Mouse (Mus musculus) stomach, embryonic 15.5 days (tissue): ENCODE data around the gene Smg6. TPM values are rescaled to one million over a fixed set of nuclear protein-coding genes. Genes with fewer than 3 reads are reported as not detected.

Source experiments
- ATAC-seq: fragments of 200-750 bp; cut with Nextera tagmentation; 2 replicates; pipeline ENCODE4 v1.8.0; 2017; ENCODE audit warnings: low read depth, moderate number of reproducible peaks, moderate TSS enrichment; ENCODE audit not compliant: insufficient read depth, low FRiP score
- H3K27ac ChIP-seq: fragments of 300-500 bp; sonication (generic); 2 replicates; pipeline ENCODE4 v1.5.1; 2015; ENCODE audit warnings: mild to moderate bottlenecking, inconsistent platforms
- H3K27me3 ChIP-seq: fragments of 300-500 bp; sonication (generic); replicated peaks from 2 replicates; pipeline ENCODE4 v1.6.1; 2015; ENCODE audit warnings: inconsistent platforms
- H3K36me3 ChIP-seq: fragments of 300-500 bp; sonication (generic); 2 replicates; pipeline ENCODE4 v1.6.1; 2015; ENCODE audit warnings: inconsistent platforms
- H3K4me1 ChIP-seq: fragments of 300-500 bp; sonication (generic); 2 replicates; pipeline ENCODE4 v1.6.1; 2015; ENCODE audit warnings: inconsistent platforms
- H3K4me2 ChIP-seq: fragments of 300-500 bp; sonication (generic); 2 replicates; pipeline ENCODE4 v1.6.1; 2015; ENCODE audit warnings: mild to moderate bottlenecking, inconsistent platforms
- H3K4me3 ChIP-seq: fragments of 300-500 bp; sonication (generic); replicated peaks from 2 replicates; pipeline ENCODE4 v1.5.1; 2015; ENCODE audit warnings: inconsistent platforms
- H3K9ac ChIP-seq: fragments of 300-500 bp; sonication (generic); 2 replicates; pipeline ENCODE4 v1.6.1; 2015; ENCODE audit warnings: inconsistent platforms
- H3K9me3 ChIP-seq: fragments of 300-500 bp; sonication (generic); 2 replicates; pipeline ENCODE4 v1.6.1; 2016; ENCODE audit warnings: inconsistent platforms
- WGBS: fragments of 180-500 bp; shearing (Covaris S2); methylation state at CpG from one replicate; pipeline ENCODE4 v1.1.7; 2015; 5-methylcytosine and 5-hydroxymethylcytosine counted together
- polyA plus RNA-seq: library from polyadenylated mRNA; unstranded; fragments of >200 nt; fragmentation: Nextera tagmentation; extraction: Ambion mirVana; gene quantifications from 2 replicates; pipeline ENCODE4 v1.2.1, GENCODE M21; 2015

Smg6 gene
- polyA plus RNA-seq, 1 experiment from 2014 or later: 14.4 TPM

GRCm38 (mm10) chr11:75051712-75052550 is 126.3 kb downstream of the Smg6 start:
- Histone ChIP-seq H3K9ac (no peak overlapping the region), H3K27me3 (no peaks in the 10 kb centered on the region), H3K4me2 (peak overlapping the region; percentile 21), H3K36me3 (no peaks in the 10 kb centered on the region), H3K4me1 (peaks cover 58% of the 10 kb centered on the region), H3K27ac (peak overlapping the region; percentile 93), H3K4me3 (no peak overlapping the region), H3K9me3 (no peaks in the 10 kb centered on the region)
- peak; percentile 68 for ATAC-seq
- 10% methylated on average over 13 of the region's 13 CpGs for WGBS

GRCm38 (mm10) chr11:75053020-75053419 is 127.4 kb downstream of the Smg6 start:
- 41% methylated on average over 2 of the region's 2 CpGs for WGBS
- Histone ChIP-seq H3K4me2 (no peak overlapping the region), H3K9me3 (no peaks in the 10 kb centered on the region), H3K36me3 (no peaks in the 10 kb centered on the region), H3K27me3 (no peaks in the 10 kb centered on the region), H3K4me1 (peaks cover 51% of the 10 kb centered on the region), H3K4me3 (no peak overlapping the region), H3K9ac (no peak overlapping the region), H3K27ac (peak overlapping the region; percentile 93)
- no peak for ATAC-seq

- H3K27ac ChIP-seq: peak overlapping the region; percentile 93
- H3K9ac ChIP-seq: no peak overlapping the region
- H3K27me3 ChIP-seq: no peaks in the 10 kb centered on the region
- peak overlapping the region; percentile 11; the same call in 1 of the 2 replicates for H3K4me2 ChIP-seq
- ATAC-seq: no peak
- H3K4me3 ChIP-seq: no peak overlapping the region
- H3K9me3 ChIP-seq: no peaks in the 10 kb centered on the region
- H3K36me3 ChIP-seq: no peaks in the 10 kb centered on the region
- H3K4me1 ChIP-seq: peaks cover 45% of the 10 kb centered on the region
- 16% methylated on average over 7 of the region's 7 CpGs for WGBS
Observed at GRCm38 (mm10) chr11:75053722-75054121, 128.1 kb downstream of the Smg6 start.

GRCm38 (mm10) chr11:75054184-75054877 is 128.7 kb downstream of the Smg6 start:
- 28% methylated on average over 5 of the region's 5 CpGs for WGBS

GRCm38 (mm10) chr11:75054878-75055214 is 129.2 kb downstream of the Smg6 start:
- 58% methylated on average over 3 of the region's 3 CpGs for WGBS
- peaks cover 34% of the 10 kb centered on the region for H3K4me1 ChIP-seq
- no peak for ATAC-seq
- H3K27ac ChIP-seq: peak overlapping the region; percentile 93
- H3K4me2 ChIP-seq: no peak overlapping the region
- no peaks in the 10 kb centered on the region for H3K9me3 ChIP-seq
- H3K27me3 ChIP-seq: no peaks in the 10 kb centered on the region
- H3K4me3 ChIP-seq: no peak overlapping the region
- no peak overlapping the region for H3K9ac ChIP-seq
- H3K36me3 ChIP-seq: no peaks in the 10 kb centered on the region

More at GRCm38 (mm10) chr11:75054184-75054877, 128.7 kb downstream of the Smg6 start:
- Histone ChIP-seq H3K4me2 (peak overlapping the region; percentile 11; the same call in 1 of the 2 replicates), H3K4me3 (no peak overlapping the region), H3K4me1 (peaks cover 39% of the 10 kb centered on the region), H3K9ac (no peak overlapping the region), H3K27ac (peak overlapping the region; percentile 93), H3K9me3 (no peaks in the 10 kb centered on the region), H3K36me3 (no peaks in the 10 kb centered on the region), H3K27me3 (no peaks in the 10 kb centered on the region)
- ATAC-seq: peak; percentile 83

- Histone ChIP-seq H3K27ac (no peak overlapping the region), H3K9me3 (no peaks in the 10 kb centered on the region), H3K27me3 (no peaks in the 10 kb centered on the region), H3K4me3 (no peak overlapping the region), H3K36me3 (no peaks in the 10 kb centered on the region), H3K4me2 (no peak overlapping the region), H3K4me1 (no peaks in the 10 kb centered on the region), H3K9ac (no peak overlapping the region)
- WGBS: 92% methylated on average over 6 of the region's 6 CpGs
- no peak for ATAC-seq
Observed at GRCm38 (mm10) chr11:75062650-75063049, 137.0 kb downstream of the Smg6 start.

- H3K4me3 ChIP-seq: no peak overlapping the region
- ATAC-seq: no peak
Observed at GRCm38 (mm10) chr11:75064266-75064665, 138.6 kb downstream of the Smg6 start.

GRCm38 (mm10) chr11:75071352-75071751 is 145.7 kb downstream of the Smg6 start:
- Histone ChIP-seq H3K4me2 (no peak overlapping the region), H3K27me3 (no peaks in the 10 kb centered on the region), H3K27ac (no peak overlapping the region), H3K36me3 (no peaks in the 10 kb centered on the region), H3K9me3 (no peaks in the 10 kb centered on the region), H3K4me1 (no peaks in the 10 kb centered on the region), H3K9ac (no peak overlapping the region), H3K4me3 (no peak overlapping the region)
- ATAC-seq: no peak
- 76% methylated on average over 3 of the region's 3 CpGs for WGBS

More at GRCm38 (mm10) chr11:75064266-75064665, 138.6 kb downstream of the Smg6 start:
- no peaks in the 10 kb centered on the region for H3K9me3 ChIP-seq
- H3K27me3 ChIP-seq: no peaks in the 10 kb centered on the region
- no peaks in the 10 kb centered on the region for H3K36me3 ChIP-seq
- H3K27ac ChIP-seq: no peak overlapping the region
- WGBS: 97% methylated on average over 1 of the region's 1 CpGs
- no peaks in the 10 kb centered on the region for H3K4me1 ChIP-seq
- no peak overlapping the region for H3K4me2 ChIP-seq
- no peak overlapping the region for H3K9ac ChIP-seq

- H3K4me3 ChIP-seq: no peak overlapping the region
- 0 out of 2 replicates have a peak, but pooled peaks cover 2% of the 10 kb centered on the region for H3K4me1 ChIP-seq
- H3K27me3 ChIP-seq: no peaks in the 10 kb centered on the region
- no peak for ATAC-seq
- H3K36me3 ChIP-seq: no peaks in the 10 kb centered on the region
- 49% methylated on average over 2 of the region's 2 CpGs for WGBS
- H3K27ac ChIP-seq: no peak overlapping the region
- no peak overlapping the region for H3K9ac ChIP-seq
- no peak overlapping the region for H3K4me2 ChIP-seq
- H3K9me3 ChIP-seq: no peaks in the 10 kb centered on the region
Observed at GRCm38 (mm10) chr11:75072932-75073625, 147.5 kb downstream of the Smg6 start.

GRCm38 (mm10) chr11:75073696-75074095 is 148.1 kb downstream of the Smg6 start:
- Histone ChIP-seq H3K9me3 (no peaks in the 10 kb centered on the region), H3K27me3 (no peaks in the 10 kb centered on the region), H3K4me1 (0 out of 2 replicates have a peak, but pooled peaks cover 2% of the 10 kb centered on the region), H3K4me2 (no peak overlapping the region), H3K4me3 (no peak overlapping the region), H3K36me3 (no peaks in the 10 kb centered on the region), H3K9ac (no peak overlapping the region), H3K27ac (peak overlapping the region; percentile 16; the same call in 1 of the 2 replicates)
- WGBS: 70% methylated on average over 2 of the region's 2 CpGs
- ATAC-seq: no peak

- no peak overlapping the region for H3K9ac ChIP-seq
- ATAC-seq: no peak
- H3K4me2 ChIP-seq: no peak overlapping the region
- H3K4me1 ChIP-seq: 0 out of 2 replicates have a peak, but pooled peaks cover 2% of the 10 kb centered on the region
- no peak overlapping the region for H3K4me3 ChIP-seq
- H3K27ac ChIP-seq: no peak overlapping the region
- WGBS: 45% methylated on average over 2 of the region's 2 CpGs
- H3K27me3 ChIP-seq: no peaks in the 10 kb centered on the region
- H3K9me3 ChIP-seq: no peaks in the 10 kb centered on the region
- H3K36me3 ChIP-seq: no peaks in the 10 kb centered on the region
Observed at GRCm38 (mm10) chr11:75074543-75074942, 148.9 kb downstream of the Smg6 start.
